Mouse (Mus musculus) brain, embryonic 14.5 days (tissue): ENCODE measurements around the gene Spout1.

ENCODE experiments used
- CTCF ChIP-seq: fragments of 200-500 bp; IDR thresholded peaks from 2 replicates; pipeline ENCODE4 v1.5.1; 2012; ENCODE audit warnings: inconsistent platforms, mild to moderate bottlenecking, moderate library complexity, borderline replicate concordance; ENCODE audit not compliant: insufficient read depth, insufficient read length; ENCODE audit errors: extremely low read depth
- POLR2A ChIP-seq: fragments of 200-500 bp; IDR thresholded peaks from 2 replicates; pipeline ENCODE4 v1.6.1; 2012; ENCODE audit warnings: mild to moderate bottlenecking, inconsistent platforms, borderline replicate concordance; ENCODE audit not compliant: poor library complexity, insufficient read depth, insufficient read length, severe bottlenecking; ENCODE audit errors: extremely low read depth

DNA sequence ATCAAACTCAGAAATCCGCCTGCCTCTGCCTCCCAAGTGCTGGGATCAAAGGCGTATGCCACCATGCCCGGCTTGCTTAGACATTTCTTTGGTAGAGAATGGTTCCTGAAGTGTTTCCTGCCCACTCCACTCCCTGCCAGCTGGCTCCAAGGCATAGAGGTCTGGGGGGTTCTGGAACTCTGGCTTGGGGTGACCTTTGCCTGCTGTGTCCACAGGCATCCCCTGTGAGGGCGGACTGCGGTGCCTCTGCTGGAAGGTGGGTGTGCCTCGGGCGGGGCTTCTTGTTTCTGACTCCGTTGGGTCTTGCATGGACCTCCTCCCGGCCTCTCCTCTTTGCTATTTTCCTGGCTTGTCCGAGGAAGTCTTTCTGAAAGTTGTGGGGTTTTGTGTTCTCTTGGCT lies 41.8 kb downstream of the Spout1 start:
- TF ChIP-seq POLR2A = no peak
- no peak for TF ChIP-seq CTCF
